Mouse (Mus musculus): ENCODE data around the gene Ifi35. TPM values are rescaled to one million over a fixed set of nuclear protein-coding genes. Genes with fewer than 3 reads are reported as not detected.
"Not testable (repeated sequence)": the region's sequence is repeated elsewhere in the genome, so short reads cannot be mapped to it uniquely, and the experiment has no call there.

Ifi35 gene
- polyA plus RNA-seq, 1 experiment from 2014 or later = 4.3 TPM

DNA sequence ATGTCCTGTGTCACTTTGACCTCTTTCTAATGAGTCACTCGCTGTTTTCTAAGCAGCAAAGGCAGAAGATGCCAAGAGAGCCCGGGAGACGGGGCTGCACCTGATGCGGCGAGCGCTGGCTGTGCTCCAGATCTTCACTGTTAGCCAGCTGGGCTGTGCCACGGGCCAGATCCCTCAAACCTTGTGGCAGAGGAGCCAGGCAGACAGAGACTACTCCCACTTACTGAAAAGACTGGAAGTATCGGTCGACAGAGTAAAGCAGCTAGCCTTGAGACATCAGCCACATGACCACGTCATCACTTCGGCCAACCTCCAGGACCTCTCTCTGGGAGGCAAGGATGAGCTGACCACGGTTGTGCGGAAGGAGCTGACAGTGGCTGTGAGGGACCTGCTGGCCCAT is 14.8 kb upstream of the Ifi35 start:
- H3K4me1 ChIP-seq (replicated peaks) = no peaks in the 10 kb centered on the region
- H3K27me3 ChIP-seq = no peaks in the 10 kb centered on the region
- H3K4me3 ChIP-seq = no peak overlapping the region
- 84% methylated on average over 13 of the region's 13 CpGs for WGBS
- H3K27ac ChIP-seq (replicated peaks) = no peak overlapping the region
- H3K4me2 ChIP-seq = no peak overlapping the region
- H3K9ac ChIP-seq = no peak overlapping the region
- no peak for ATAC-seq (ENCODE audit: low FRiP score, low read depth)
- no peaks in the 10 kb centered on the region for H3K9me3 ChIP-seq
- peaks cover 61% of the 10 kb centered on the region for H3K36me3 ChIP-seq

- H3K27ac ChIP-seq (replicated peaks) = no peak overlapping the region
- ATAC-seq (ENCODE audit: low FRiP score, low read depth) = no peak
- H3K4me3 ChIP-seq = no peak overlapping the region
- H3K9me3 ChIP-seq = no peaks in the 10 kb centered on the region
- H3K36me3 ChIP-seq = peaks cover 45% of the 10 kb centered on the region
- H3K4me1 ChIP-seq (replicated peaks) = no peaks in the 10 kb centered on the region
- 87% methylated on average over 4 of the region's 4 CpGs for WGBS
- H3K9ac ChIP-seq = no peak overlapping the region
- no peak overlapping the region for H3K4me2 ChIP-seq
- no peaks in the 10 kb centered on the region for H3K27me3 ChIP-seq
Observed at GRCm38 (mm10) chr11:101435831-101436230, 12.4 kb upstream of the Ifi35 start.

- Histone ChIP-seq H3K9ac (no peak overlapping the region), H3K4me2 (no peak overlapping the region), H3K27ac (replicated peaks) (no peak overlapping the region), H3K9me3 (no peaks in the 10 kb centered on the region), H3K4me1 (replicated peaks) (no peaks in the 10 kb centered on the region), H3K36me3 (peaks cover 34% of the 10 kb centered on the region), H3K4me3 (no peak overlapping the region), H3K27me3 (no peaks in the 10 kb centered on the region)
- ATAC-seq (ENCODE audit: low FRiP score, low read depth) = no peak
- WGBS = 48% methylated on average over 4 of the region's 4 CpGs
Observed at GRCm38 (mm10) chr11:101436916-101437315, 11.3 kb upstream of the Ifi35 start.

DNA sequence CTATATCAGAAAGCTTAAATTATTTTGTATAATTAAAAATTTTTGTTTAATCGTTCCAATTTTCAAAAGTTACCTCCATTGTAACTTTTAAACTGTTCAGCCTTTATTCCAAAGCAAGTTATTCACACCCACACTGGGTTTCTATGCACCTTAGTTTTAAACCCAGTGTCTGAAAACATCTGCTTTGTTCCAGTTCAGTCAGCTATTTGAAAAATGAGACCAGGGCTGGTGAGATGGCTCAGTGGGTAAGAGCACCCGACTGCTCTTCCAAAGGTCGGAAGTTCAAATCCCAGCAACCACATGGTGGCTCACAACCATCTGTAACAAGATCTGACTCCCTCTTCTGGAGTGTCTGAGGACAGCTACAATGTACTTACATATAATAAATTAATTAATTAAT is 10.2 kb upstream of the Ifi35 start:
- not testable (repeated sequence) for ATAC-seq (ENCODE audit: low FRiP score, low read depth); H3K9ac ChIP-seq; H3K4me1 ChIP-seq (replicated peaks); H3K4me2 ChIP-seq; H3K9me3 ChIP-seq; H3K27me3 ChIP-seq; H3K4me3 ChIP-seq; H3K27ac ChIP-seq (replicated peaks)
- peaks cover 26% of the 10 kb centered on the region for H3K36me3 ChIP-seq
- WGBS = 49% methylated on average over 3 of the region's 3 CpGs

DNA sequence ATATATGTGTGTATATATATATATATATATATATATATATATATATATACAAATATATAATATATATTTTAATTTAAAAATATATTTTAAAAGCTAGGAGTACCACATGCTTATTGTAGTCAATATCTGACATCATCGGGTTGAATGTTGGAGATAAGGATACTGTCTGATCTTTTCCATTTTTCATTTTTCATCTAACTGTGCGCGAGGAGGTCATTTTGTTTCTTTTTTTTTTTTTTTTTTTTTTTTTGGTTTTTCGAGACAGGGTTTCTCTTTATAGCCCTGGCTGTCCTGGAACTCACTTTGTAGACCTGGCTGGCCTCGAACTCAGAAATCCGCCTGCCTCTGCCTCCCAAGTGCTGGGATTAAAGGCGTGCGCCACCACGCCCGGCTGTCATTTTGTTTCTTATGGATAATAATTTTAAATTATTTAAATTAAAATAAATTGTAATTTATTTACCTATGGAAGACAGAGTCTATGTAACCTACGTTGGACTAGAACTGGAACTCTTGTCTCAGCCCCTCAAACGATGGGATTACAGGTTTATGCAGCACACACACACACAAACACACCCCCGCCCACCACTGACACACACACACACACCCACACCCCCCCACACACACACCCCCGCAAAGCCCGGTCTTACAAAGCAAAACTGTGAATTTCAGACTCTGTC is 6.6 kb upstream of the Ifi35 start:
- H3K4me2 ChIP-seq = peak overlapping the region; percentile 49
- ATAC-seq (ENCODE audit: low FRiP score, low read depth); H3K9me3 ChIP-seq; H3K9ac ChIP-seq; H3K27me3 ChIP-seq: not testable (repeated sequence)
- peaks cover 18% of the 10 kb centered on the region for H3K4me1 ChIP-seq (replicated peaks)
- 40% methylated on average over 15 of the region's 15 CpGs for WGBS
- peaks cover 17% of the 10 kb centered on the region for H3K36me3 ChIP-seq
- H3K27ac ChIP-seq (replicated peaks) = 0 out of 2 replicates have a peak overlapping the region, but pooled peaks have one; percentile 53
- peak overlapping the region; percentile 29 for H3K4me3 ChIP-seq

DNA sequence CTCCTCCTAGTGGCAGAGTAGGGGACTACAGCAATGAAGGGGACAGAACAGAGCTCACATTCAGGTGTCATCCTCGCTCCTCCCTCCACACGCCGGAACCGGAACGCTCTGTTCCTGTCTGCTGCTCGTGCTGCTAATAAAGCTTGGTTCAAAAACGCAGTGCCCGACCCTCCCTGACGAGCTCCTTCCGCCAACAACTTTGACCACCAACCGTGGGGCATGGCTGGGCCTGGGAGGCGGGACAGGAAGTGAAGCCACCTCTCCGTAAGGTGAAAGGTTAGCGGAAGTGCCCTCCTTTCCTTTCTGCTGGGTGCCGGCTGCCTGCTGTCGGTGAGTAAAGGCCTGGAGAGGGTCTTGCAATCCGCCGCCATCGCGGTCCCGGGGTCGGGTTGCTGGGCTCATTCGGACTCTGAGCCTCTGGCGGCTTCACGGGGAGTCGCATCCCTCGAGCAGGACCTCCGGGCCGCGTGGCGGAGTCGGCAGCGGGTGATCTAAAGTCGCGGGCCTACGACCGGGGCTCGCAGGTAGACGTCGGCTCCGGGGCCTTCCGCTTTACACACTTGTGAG is 6.0 kb upstream of the Ifi35 start, which contains the start of gene Rpl27:
Rpl27 (plus strand) TSS at position 172 of the 567 bp plus-strand sequence.
- Histone ChIP-seq H3K9ac (peak within 1 kb of the TSS; percentile 94), H3K9me3 (no peaks in the 10 kb centered on the region), H3K36me3 (peaks cover 17% of the 10 kb centered on the region), H3K4me3 (peak within 1 kb of the TSS; percentile 86), H3K27ac (replicated peaks) (peak within 1 kb of the TSS; percentile 92), H3K4me1 (replicated peaks) (peaks cover 18% of the 10 kb centered on the region), H3K4me2 (peak within 1 kb of the TSS; percentile 93), H3K27me3 (no peaks in the 10 kb centered on the region)
- peak; percentile 98 for ATAC-seq (ENCODE audit: low FRiP score, low read depth)
- WGBS = 0% methylated on average over 42 of the region's 42 CpGs

DNA sequence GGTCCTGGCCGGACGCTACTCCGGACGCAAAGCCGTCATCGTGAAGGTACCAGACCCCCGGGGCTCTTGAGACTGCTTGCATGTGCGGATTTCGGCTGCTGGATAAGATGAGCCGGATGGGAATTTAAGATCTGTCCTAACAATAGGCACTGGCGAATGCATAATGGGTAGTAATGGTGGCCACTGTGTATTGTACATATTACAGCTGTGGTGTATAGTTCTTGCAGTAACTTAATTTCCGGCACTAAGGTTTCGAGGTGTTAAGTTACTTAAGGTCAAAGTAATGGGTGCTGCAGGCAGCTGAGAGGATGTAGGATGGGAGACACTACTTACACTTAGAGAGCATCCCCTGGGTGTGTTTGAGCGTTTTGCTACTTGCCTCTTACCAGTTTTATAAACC is 5.4 kb upstream of the Ifi35 start:
- Histone ChIP-seq H3K9ac (peak overlapping the region; percentile 94), H3K9me3 (no peaks in the 10 kb centered on the region), H3K4me1 (replicated peaks) (peaks cover 18% of the 10 kb centered on the region), H3K4me3 (peak overlapping the region; percentile 86), H3K4me2 (peak overlapping the region; percentile 93), H3K27me3 (no peaks in the 10 kb centered on the region), H3K36me3 (peaks cover 17% of the 10 kb centered on the region), H3K27ac (replicated peaks) (peak overlapping the region; percentile 92)
- WGBS = under 1% methylated on average over 14 of the region's 14 CpGs
- ATAC-seq (ENCODE audit: low FRiP score, low read depth) = no peak

GRCm38 (mm10) chr11:101446319-101446718 is 1.9 kb upstream of the Ifi35 start:
- ATAC-seq (ENCODE audit: low FRiP score, low read depth) = no peak
- H3K36me3 ChIP-seq = peaks cover 17% of the 10 kb centered on the region
- no peak overlapping the region for H3K4me3 ChIP-seq
- WGBS = 80% methylated on average over 1 of the region's 1 CpGs
- no peak overlapping the region for H3K9ac ChIP-seq
- H3K4me1 ChIP-seq (replicated peaks) = peaks cover 18% of the 10 kb centered on the region
- H3K9me3 ChIP-seq = no peaks in the 10 kb centered on the region
- no peak overlapping the region for H3K27ac ChIP-seq (replicated peaks)
- H3K27me3 ChIP-seq = no peaks in the 10 kb centered on the region
- no peak overlapping the region for H3K4me2 ChIP-seq

DNA sequence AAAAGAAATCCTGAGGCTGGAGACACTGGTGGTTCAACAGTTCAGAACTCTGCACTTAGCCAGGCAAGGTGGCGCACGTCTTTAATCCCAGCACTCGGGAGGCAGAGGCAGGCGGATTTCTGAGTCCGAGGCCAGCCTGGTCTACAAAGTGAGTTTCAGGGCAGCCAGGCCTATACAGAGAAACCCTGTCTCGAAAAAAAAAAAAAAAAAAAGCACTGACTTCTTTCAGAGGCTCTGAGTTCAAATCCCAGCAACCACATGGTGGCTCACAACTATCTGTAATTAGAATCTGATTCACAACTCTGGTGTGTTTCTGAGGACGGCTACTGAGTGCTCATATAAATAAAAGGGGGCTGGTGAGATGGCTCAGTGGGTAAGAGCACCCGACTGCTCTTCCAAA is 1.3 kb upstream of the Ifi35 start:
- H3K4me2 ChIP-seq; ATAC-seq (ENCODE audit: low FRiP score, low read depth); H3K4me3 ChIP-seq; H3K27me3 ChIP-seq; H3K27ac ChIP-seq (replicated peaks); H3K9me3 ChIP-seq; H3K9ac ChIP-seq: not testable (repeated sequence)
- Histone ChIP-seq H3K4me1 (replicated peaks) (peaks cover 18% of the 10 kb centered on the region), H3K36me3 (peaks cover 17% of the 10 kb centered on the region)
- WGBS = 93% methylated on average over 8 of the region's 8 CpGs

DNA sequence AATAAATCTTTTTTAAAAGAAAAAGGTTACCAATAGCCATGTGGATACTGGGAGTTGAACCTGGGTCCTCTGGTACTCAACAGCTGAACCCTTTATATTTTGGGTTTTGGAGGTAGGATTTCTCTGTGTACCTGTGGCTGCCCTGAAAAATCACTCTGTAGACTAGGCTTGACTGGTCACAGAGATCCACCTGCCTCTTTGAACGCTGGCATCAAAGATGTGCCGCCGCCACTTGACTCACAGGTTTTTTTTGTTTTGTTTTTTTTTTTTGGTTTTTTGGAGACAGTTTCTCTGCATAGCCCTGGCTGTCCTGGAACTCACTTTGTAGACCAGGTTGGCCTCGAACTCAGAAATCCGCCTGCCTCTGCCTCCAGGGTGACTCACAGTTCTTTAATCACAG is 421 bp upstream of the Ifi35 start:
- Histone ChIP-seq H3K4me3 (no peak overlapping the region), H3K36me3 (peaks cover 17% of the 10 kb centered on the region), H3K4me2 (no peak overlapping the region), H3K9me3 (no peaks in the 10 kb centered on the region), H3K9ac (no peak overlapping the region), H3K27ac (replicated peaks) (no peak overlapping the region), H3K4me1 (replicated peaks) (peaks cover 18% of the 10 kb centered on the region), H3K27me3 (no peaks in the 10 kb centered on the region)
- 92% methylated on average over 5 of the region's 5 CpGs for WGBS
- ATAC-seq (ENCODE audit: low FRiP score, low read depth) = no peak

DNA sequence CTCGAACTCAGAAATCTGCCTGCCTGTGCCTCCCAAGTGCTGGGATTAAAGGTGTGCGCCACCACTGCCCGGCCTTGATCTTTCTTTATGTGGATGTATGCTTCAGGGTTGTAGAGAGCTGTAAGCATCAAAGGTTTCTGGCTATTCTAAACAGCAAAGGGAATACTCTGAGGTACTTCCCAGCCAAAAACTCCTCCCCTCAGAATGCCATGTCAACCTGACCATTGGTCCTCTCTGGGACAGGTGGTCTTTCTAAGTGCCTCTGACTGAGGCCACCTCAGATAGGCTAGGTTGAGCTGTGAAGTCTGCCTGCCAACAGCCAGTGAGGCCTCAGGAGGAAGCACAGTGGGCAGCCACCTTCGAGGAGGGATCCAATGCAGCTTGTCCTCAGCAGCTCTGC is 692 bp downstream of the Ifi35 start:
- WGBS = 86% methylated on average over 4 of the region's 4 CpGs
- Histone ChIP-seq H3K27me3 (no peaks in the 10 kb centered on the region), H3K27ac (replicated peaks) (no peak overlapping the region), H3K4me1 (replicated peaks) (peaks cover 7% of the 10 kb centered on the region), H3K9me3 (no peaks in the 10 kb centered on the region), H3K4me2 (peak overlapping the region; percentile 13; the same call in 1 of the 2 replicates), H3K4me3 (no peak overlapping the region), H3K9ac (no peak overlapping the region), H3K36me3 (peaks cover 13% of the 10 kb centered on the region)
- ATAC-seq (ENCODE audit: low FRiP score, low read depth) = no peak

DNA sequence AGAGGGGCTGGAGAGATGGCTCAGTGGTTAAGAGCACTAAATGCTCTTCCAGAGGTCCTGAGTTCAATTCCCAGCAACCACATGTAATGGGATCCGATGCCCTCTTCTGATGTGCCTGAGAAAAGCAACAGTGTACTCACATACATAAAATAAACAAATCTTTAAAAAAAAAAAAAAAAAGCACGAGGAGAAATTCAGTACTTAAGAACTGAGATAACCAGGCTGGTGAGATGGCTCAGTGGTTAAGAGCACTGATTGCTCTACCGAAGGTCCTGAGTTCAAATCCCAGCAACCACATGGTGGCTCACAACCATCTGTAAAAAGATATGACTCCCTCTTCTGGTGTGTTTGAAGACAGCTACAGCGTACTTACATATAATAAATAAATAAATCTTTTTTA is 1.4 kb downstream of the Ifi35 start:
- 81% methylated on average over 4 of the region's 4 CpGs for WGBS
- not testable (repeated sequence) for H3K27ac ChIP-seq (replicated peaks); H3K4me2 ChIP-seq; H3K36me3 ChIP-seq; H3K9ac ChIP-seq; ATAC-seq (ENCODE audit: low FRiP score, low read depth); H3K4me1 ChIP-seq (replicated peaks); H3K9me3 ChIP-seq; H3K27me3 ChIP-seq; H3K4me3 ChIP-seq
